Mouse (Mus musculus): Measurements from ENCODE around the gene Mfsd2b. TPM values are rescaled to one million over a fixed set of nuclear protein-coding genes. Genes with fewer than 3 reads are reported as not detected.

Gene Mfsd2b
- polyA plus RNA-seq, 1 experiment = 26.3 TPM

DNA sequence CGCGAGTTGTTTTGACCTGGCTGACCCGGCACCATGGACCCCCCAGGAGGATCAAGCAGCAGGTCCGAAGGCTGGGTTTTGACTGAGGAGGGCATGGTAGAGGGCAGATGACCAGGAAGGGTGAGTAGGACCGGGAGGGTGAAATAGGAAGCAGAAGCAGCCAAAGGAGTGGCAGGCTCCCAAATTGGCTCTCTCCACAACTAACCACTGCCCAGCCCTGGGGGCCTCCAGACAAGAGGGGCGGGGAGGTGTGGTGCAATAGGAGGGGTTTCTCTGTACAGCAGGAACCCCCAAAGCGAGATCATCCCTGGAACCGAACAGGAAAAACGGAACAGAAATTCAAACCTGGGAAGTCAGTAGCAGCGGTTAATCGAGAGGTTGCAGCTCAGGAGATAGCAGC is 33.4 kb downstream of the Mfsd2b start:
- no peaks in the 10 kb centered on the region for H3K9me3 ChIP-seq (ENCODE audit: control insufficient read depth, low read length)
- H3K27me3 ChIP-seq (ENCODE audit: control insufficient read depth) = peaks cover 49% of the 10 kb centered on the region
- H3K36me3 ChIP-seq (ENCODE audit: control insufficient read depth) = no peaks in the 10 kb centered on the region; the same call in 1 of the 2 replicates
- H3K4me1 ChIP-seq (ENCODE audit: control insufficient read depth) = peaks cover 44% of the 10 kb centered on the region
- H3K4me3 ChIP-seq (replicated peaks) = peak overlapping the region; percentile 69
- TF ChIP-seq GATA1 (IDR thresholded peaks at IDR 0.05; ENCODE audit: low read length) = no peak
- no peak for TF ChIP-seq TAL1 (IDR thresholded peaks at IDR 0.05; ENCODE audit: low read length)

DNA sequence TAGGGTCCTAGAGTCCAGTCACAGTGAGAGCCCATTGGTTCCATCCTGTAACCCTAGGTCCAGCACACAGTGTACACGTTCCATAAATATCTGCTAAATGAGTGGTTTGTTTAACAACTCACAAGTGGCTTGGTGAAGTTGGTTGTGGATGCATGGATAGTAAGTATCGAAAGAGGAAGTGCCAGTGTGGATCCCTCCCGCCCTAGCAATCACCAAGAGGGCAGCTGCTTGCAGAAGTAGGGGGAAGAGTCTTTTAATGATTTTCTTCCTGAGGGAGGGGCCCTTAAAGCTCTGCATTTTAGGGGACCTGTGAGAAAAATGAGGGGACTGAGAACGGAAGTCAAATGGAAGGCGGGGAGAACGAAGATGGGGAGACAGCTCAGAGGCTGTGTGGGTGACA is 34.1 kb downstream of the Mfsd2b start:
- H3K36me3 ChIP-seq (ENCODE audit: control insufficient read depth) = no peaks in the 10 kb centered on the region
- H3K9me3 ChIP-seq (ENCODE audit: control insufficient read depth, low read length) = no peaks in the 10 kb centered on the region
- TF ChIP-seq TAL1 (IDR thresholded peaks at IDR 0.05; ENCODE audit: low read length) = no peak
- TF ChIP-seq GATA1 (IDR thresholded peaks at IDR 0.05; ENCODE audit: low read length) = no peak
- peaks cover 44% of the 10 kb centered on the region for H3K4me1 ChIP-seq (ENCODE audit: control insufficient read depth)
- H3K4me3 ChIP-seq (replicated peaks) = no peak overlapping the region
- peaks cover 49% of the 10 kb centered on the region for H3K27me3 ChIP-seq (ENCODE audit: control insufficient read depth)

DNA sequence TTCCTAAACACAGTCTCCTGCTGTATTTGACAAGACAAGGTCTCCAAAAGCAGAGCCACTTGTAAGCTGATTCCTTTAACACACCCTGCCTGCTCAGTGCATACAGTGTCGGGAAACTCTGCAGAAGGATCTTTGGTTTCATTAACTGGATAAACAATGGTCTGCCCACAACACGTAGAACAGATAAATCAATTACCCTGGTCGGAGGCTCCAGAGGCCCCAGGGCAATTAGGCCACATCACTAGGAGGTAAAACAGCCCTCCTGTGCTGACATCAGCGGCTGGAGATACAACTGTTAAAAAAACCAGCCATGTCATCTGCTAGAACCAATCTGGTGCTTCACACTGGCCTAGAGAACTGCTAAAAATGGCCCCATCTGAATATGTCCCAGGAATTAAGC is 37.2 kb downstream of the Mfsd2b start:
- H3K36me3 ChIP-seq (ENCODE audit: control insufficient read depth) = peaks cover 9% of the 10 kb centered on the region
- no peaks in the 10 kb centered on the region for H3K9me3 ChIP-seq (ENCODE audit: control insufficient read depth, low read length)
- no peak overlapping the region for H3K4me3 ChIP-seq (replicated peaks)
- TF ChIP-seq TAL1 (IDR thresholded peaks at IDR 0.05; ENCODE audit: low read length) (no peak), GATA1 (IDR thresholded peaks at IDR 0.05; ENCODE audit: low read length) (no peak)
- H3K27me3 ChIP-seq (ENCODE audit: control insufficient read depth) = peaks cover 38% of the 10 kb centered on the region
- peaks cover 22% of the 10 kb centered on the region for H3K4me1 ChIP-seq (ENCODE audit: control insufficient read depth)

DNA sequence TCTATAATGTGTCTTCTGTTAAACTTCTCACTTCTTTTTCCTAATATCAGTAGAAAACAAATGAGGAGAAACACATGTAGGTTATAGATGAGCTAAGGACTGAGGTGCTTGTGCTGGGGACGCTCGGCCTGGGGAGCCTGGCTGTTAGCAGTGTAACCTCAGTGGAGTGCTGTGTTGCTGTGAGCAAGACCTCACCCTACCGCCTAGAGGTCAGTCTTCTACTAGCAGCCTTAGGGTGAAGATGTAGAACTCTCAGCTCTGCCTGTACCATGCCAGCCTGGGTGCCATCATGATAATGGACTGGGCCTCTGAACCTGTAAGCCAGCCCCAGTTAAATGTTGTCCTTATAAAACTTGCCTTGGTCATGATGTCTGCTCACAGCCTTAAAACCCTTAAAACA is 46.9 kb downstream of the Mfsd2b start:
- no peaks in the 10 kb centered on the region for H3K4me1 ChIP-seq (ENCODE audit: control insufficient read depth)
- no peak overlapping the region for H3K4me3 ChIP-seq (replicated peaks)
- no peaks in the 10 kb centered on the region for H3K9me3 ChIP-seq (ENCODE audit: control insufficient read depth, low read length)
- no peak for TF ChIP-seq TAL1 (IDR thresholded peaks at IDR 0.05; ENCODE audit: low read length)
- peaks cover 94% of the 10 kb centered on the region for H3K36me3 ChIP-seq (ENCODE audit: control insufficient read depth)
- H3K27me3 ChIP-seq (ENCODE audit: control insufficient read depth) = no peaks in the 10 kb centered on the region

DNA sequence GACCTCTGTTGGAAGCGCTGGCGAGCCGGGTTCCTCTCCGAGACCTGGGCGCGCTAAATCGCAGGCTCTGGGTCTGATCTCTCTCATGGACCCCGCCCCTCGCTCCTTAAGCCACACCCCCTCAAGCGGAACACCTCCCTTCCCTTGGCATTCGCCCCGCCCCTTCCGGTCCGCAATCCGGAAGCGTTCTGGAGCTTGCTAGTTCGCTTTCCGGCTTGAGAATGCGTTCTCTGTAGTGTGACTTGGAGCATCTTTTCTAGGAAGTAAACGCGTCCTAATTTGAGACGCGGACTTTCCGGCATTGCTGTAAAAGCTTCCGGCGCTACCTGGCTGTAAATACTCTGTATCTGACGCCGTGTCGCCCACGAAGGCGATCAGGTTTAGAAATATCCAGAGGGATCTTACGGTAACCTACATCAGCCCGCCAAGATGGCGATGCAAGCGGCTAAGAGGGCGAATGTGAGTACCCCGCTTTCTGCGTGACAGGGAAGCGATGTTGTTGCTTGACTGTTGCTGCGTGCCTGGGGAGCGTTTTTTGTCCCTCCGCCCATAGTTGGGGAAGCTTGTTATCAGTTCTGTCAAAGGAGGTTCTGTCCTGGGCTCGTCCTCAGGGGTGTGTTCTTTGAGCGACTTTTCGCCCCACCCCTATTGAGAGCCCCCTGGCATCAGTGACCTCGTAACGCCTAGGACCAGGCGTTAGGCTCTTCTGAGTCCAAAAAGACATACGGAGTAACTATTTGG is 56.6 kb downstream of the Mfsd2b start, which contains the start of gene Sf3b6:
Gene Sf3b6, plus strand, starts transcription at position 184 of the 741 bp plus-strand sequence.
- H3K36me3 ChIP-seq (ENCODE audit: control insufficient read depth) = peaks cover 35% of the 10 kb centered on the region
- H3K4me1 ChIP-seq (ENCODE audit: control insufficient read depth) = peaks cover 37% of the 10 kb centered on the region
- peaks cover 6% of the 10 kb centered on the region for H3K27me3 ChIP-seq (ENCODE audit: control insufficient read depth)
- H3K4me3 ChIP-seq (replicated peaks) = peak within 1 kb of the TSS; percentile 70
- no peaks in the 10 kb centered on the region for H3K9me3 ChIP-seq (ENCODE audit: control insufficient read depth, low read length)
- TF ChIP-seq GATA1 (IDR thresholded peaks at IDR 0.05; ENCODE audit: low read length) (peak; percentile 41), TAL1 (IDR thresholded peaks at IDR 0.05; ENCODE audit: low read length) (no peak)

DNA sequence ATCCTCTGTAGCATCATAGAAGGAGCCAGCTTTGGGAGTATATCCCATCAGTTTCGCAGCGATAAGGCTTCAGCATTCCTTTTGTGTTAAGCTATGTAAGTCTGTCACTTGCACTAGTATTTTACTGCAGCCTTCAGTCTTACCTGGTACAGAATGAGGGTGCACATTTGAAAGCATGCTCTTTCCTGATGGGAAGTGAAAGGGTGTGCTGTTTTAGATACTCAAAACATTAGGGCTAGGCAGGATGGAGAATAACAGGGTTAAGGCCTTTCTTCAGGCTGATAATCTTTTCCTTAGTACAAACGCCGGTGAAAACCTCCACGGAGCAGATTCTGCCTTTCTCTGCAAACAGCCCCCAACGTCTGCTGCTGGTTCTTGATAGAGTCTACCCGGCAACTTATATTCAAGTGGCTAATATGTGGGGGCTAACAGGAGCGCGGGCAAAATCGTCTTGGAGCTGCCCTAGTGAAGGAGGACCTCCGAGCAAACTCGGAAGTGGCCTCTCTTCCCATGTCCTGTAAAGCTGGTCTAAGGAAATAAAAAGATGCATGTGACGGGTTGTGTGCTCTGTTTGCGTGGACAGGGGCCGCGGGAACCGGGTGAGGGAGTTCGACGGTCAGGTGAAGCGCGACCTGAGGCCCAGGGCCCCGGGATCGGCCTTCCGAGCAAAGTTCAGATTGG is 57.3 kb downstream of the Mfsd2b start:
- H3K4me3 ChIP-seq (replicated peaks) = peak overlapping the region; percentile 70
- H3K9me3 ChIP-seq (ENCODE audit: control insufficient read depth, low read length) = no peaks in the 10 kb centered on the region
- peaks cover 28% of the 10 kb centered on the region for H3K36me3 ChIP-seq (ENCODE audit: control insufficient read depth)
- peaks cover 9% of the 10 kb centered on the region for H3K27me3 ChIP-seq (ENCODE audit: control insufficient read depth)
- TF ChIP-seq TAL1 (IDR thresholded peaks at IDR 0.05; ENCODE audit: low read length) (no peak), GATA1 (IDR thresholded peaks at IDR 0.05; ENCODE audit: low read length) (no peak)
- peaks cover 37% of the 10 kb centered on the region for H3K4me1 ChIP-seq (ENCODE audit: control insufficient read depth)

DNA sequence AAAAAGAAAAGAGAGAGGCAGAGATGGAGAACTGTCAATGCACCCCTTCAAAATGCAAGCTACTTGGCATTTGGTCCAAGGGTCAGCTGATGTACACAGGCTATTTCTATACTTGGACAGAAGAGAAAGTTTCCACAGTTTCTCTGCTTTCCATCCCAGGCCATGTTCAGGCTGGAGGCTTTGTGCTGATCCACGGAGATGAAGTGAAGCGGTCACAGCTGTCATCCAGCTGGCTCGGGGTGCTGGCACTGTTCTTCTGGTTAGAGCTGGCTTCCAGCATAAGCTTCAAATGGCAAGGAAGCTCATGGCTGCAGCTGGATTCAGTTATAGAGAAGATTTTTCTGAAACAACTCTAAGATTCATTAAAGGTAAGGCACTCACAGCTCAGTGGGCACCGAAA is 60.5 kb downstream of the Mfsd2b start:
- H3K36me3 ChIP-seq (ENCODE audit: control insufficient read depth) = no peaks in the 10 kb centered on the region
- H3K9me3 ChIP-seq (ENCODE audit: control insufficient read depth, low read length) = no peaks in the 10 kb centered on the region
- no peak for TF ChIP-seq TAL1 (IDR thresholded peaks at IDR 0.05; ENCODE audit: low read length)
- no peak for TF ChIP-seq GATA1 (IDR thresholded peaks at IDR 0.05; ENCODE audit: low read length)
- peaks cover 23% of the 10 kb centered on the region for H3K4me1 ChIP-seq (ENCODE audit: control insufficient read depth)
- peaks cover 12% of the 10 kb centered on the region for H3K27me3 ChIP-seq (ENCODE audit: control insufficient read depth)
- no peak overlapping the region for H3K4me3 ChIP-seq (replicated peaks)

Other genes with a start within 250 kb of the Mfsd2b start
- not detected in 2 replicates for gene Fam228a, start 135.9 kb downstream of the Mfsd2b start, polyA plus RNA-seq (2012)
- not detected in 2 replicates for gene Pfn4, start 105.3 kb downstream of the Mfsd2b start, polyA plus RNA-seq (2012)
- 0.01 and 0.02 TPM in 2 replicates for gene Fam228b, start 105.1 kb downstream of the Mfsd2b start, polyA plus RNA-seq (2012)
- gene Sf3b6, start 56.8 kb downstream of the Mfsd2b start, polyA plus RNA-seq (2012) = 0.51 and 0.52 TPM in 2 replicates
- gene Fkbp1b, start 32.8 kb downstream of the Mfsd2b start, polyA plus RNA-seq (2012) = 0.04 TPM in 1 of 2 replicates, not detected in the other
- gene Wdcp, start 31.1 kb downstream of the Mfsd2b start, polyA plus RNA-seq (2012) = 0.05 and 0.17 TPM in 2 replicates
- gene Ubxn2a, start 33.3 kb upstream of the Mfsd2b start, polyA plus RNA-seq (2012) = 0.87 and 1.5 TPM in 2 replicates
- 0.40 and 0.65 TPM in 2 replicates for gene Atad2b, start 43.0 kb upstream of the Mfsd2b start, polyA plus RNA-seq (2012)

All from erythroblast, embryonic 14.5 days (primary cell).